Mouse (Mus musculus): ENCODE measurements at regions not wholly inside any gene's neighbourhood (a gene's known extent, or its start where the extent isn't known, plus 50 kb on each side); places are given as distances from the start of the nearest gene placed in this dataset.

- TF ChIP-seq POLR2A (IDR thresholded peaks at IDR 0.05; ENCODE audit: low read depth, low read length) = no peak
- TF ChIP-seq CTCF (conservative IDR thresholded peaks at IDR 0.05; ENCODE audit: insufficient read depth, insufficient read length, low read depth, low read length) = no peak
These were observed 53.6 kb upstream of the Lhx1 start for GRCm38 (mm10) chr11:84578805-84579541.

Data from kidney, adult 2 months (tissue).